Mouse (Mus musculus): ENCODE results near the gene Hykk.

The Hykk gene

GRCm38 (mm10) chr9:54981291-54982191 is 64.5 kb downstream of the Hykk start:
- DNase-seq (ENCODE audit: low spot score) = no peak

GRCm38 (mm10) chr9:54982401-54982800 is 65.3 kb downstream of the Hykk start:
- no peak for DNase-seq (ENCODE audit: low spot score)

GRCm38 (mm10) chr9:54990362-54990761 is 73.3 kb downstream of the Hykk start:
- DNase-seq (ENCODE audit: low spot score) = no peak

- DNase-seq (ENCODE audit: low spot score) = no peak
Measured at GRCm38 (mm10) chr9:54994381-54994780, 77.3 kb downstream of the Hykk start.

- DNase-seq (ENCODE audit: low spot score) = no peak
Measured at GRCm38 (mm10) chr9:54995645-54996044, 78.6 kb downstream of the Hykk start.

Measured in layer of hippocampus, adult 9-10 months (tissue).